ENCODE assay signal across 23 mouse cellular contexts in the genomic region with DNA sequence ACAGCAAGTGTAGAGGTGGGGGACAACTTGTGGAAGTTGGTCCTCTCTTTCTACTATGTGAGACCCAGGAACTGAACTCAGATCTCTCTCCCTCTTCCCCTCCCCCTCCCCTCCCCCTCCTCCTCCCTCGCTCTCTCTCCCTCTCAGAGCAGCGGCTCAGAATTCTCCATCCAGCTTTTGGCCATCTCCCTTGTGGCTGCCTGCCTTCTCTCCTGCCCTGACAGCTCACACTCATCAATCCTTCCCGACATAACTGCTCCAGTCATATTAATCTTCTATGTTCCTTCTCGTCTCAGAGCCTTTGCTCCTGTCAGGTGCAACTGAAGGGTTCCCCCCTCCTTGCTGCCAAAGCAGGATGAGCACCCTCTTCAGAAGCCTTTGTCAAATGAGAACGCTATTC. TPM values are rescaled to one million over a fixed set of nuclear protein-coding genes. Genes with fewer than 3 reads are reported as not detected.
DNase-seq lines count a peak whose midpoint lies in the region; ATAC-seq and TF ChIP-seq lines count a peak whose summit lies in the region.
"Had no signal": no experiment of that assay in that cellular context is flagged by ENCODE, and none has a peak within 500 bp of the region (broad histone marks: within the 10 kb centered on the region; RNA-seq: fewer than 3 reads in every experiment).

No protein-coding gene starts in this region.

- no peaks in the 10 kb centered on the region for H3K36me3 ChIP-seq in hindbrain, embryonic 10.5 days
- H3K36me3 ChIP-seq in hindbrain, embryonic 14.5 days (replicated peaks; ENCODE audit: control insufficient read depth, insufficient read depth): no peaks in the 10 kb centered on the region
- no peaks in the 10 kb centered on the region for H3K36me3 ChIP-seq in midbrain, embryonic 13.5 days
- H3K36me3 ChIP-seq in intestine, postnatal 0 days (ENCODE audit: control insufficient read depth, insufficient read depth): no peaks in the 10 kb centered on the region
- H3K36me3 ChIP-seq: embryonic facial prominence, embryonic 13.5 days; forebrain, embryonic 12.5 days; heart, embryonic 10.5 days had no signal

- peaks cover 36% of the 10 kb centered on the region for H3K4me1 ChIP-seq in hindbrain, embryonic 10.5 days (replicated peaks)
- H3K4me1 ChIP-seq in hindbrain, embryonic 14.5 days (replicated peaks; ENCODE audit: control insufficient read depth, insufficient read depth, low read length): 0 out of 2 replicates have a peak, but pooled peaks cover 4% of the 10 kb centered on the region
- H3K4me1 ChIP-seq in midbrain, embryonic 13.5 days (replicated peaks): peaks cover 10% of the 10 kb centered on the region
- H3K4me1 ChIP-seq in intestine, postnatal 0 days (replicated peaks; ENCODE audit: control insufficient read depth, insufficient read depth, low read length): no peaks in the 10 kb centered on the region
- H3K4me1 ChIP-seq: embryonic facial prominence, embryonic 13.5 days; heart, embryonic 10.5 days had no signal

- peak; percentile 21; the same call in 1 of the 2 replicates for ATAC-seq in hindbrain, embryonic 14.5 days (ENCODE audit: low FRiP score)
- peak; percentile 40; the same call in 1 of the 2 replicates for ATAC-seq in midbrain, embryonic 13.5 days
- ATAC-seq in intestine, postnatal 0 days: no peak

- no peak for TF ChIP-seq POLR2A in brain, embryonic 14.5 days (IDR thresholded peaks at IDR 0.05; ENCODE audit: borderline replicate concordance, extremely low read depth, insufficient read depth, insufficient read length, poor library complexity, severe bottlenecking)

- WGBS in hindbrain, embryonic 10.5 days: 34% methylated on average over 5 of the region's 5 CpGs
- WGBS in hindbrain, embryonic 14.5 days: 24% methylated on average over 5 of the region's 5 CpGs
- WGBS in midbrain, embryonic 13.5 days: 20% methylated on average over 5 of the region's 5 CpGs
- 55% methylated on average over 4 of the region's 5 CpGs for WGBS in intestine, postnatal 0 days

- DNase-seq in brain, embryonic 14.5 days (ENCODE audit: low read depth): peak; percentile 42
- DNase-seq in hindbrain, embryonic 10.5 days (ENCODE audit: low spot score): no peak
- DNase-seq in hindbrain, embryonic 14.5 days (ENCODE audit: low spot score): no peak
- no peak for DNase-seq in natural killer cell, adult 2 months (ENCODE audit: low spot score in 2 of 2)
- DNase-seq in adrenal gland, postnatal 36 days: no peak
- no peak for DNase-seq in heart, postnatal 4 days
- DNase-seq: adrenal gland, adult 2 months; adrenal gland, postnatal 25 days; cerebellum, adult 11 months; cerebellum, adult 8-10 months; cerebellum, postnatal 14 days; heart, adult 18-20 months; heart, postnatal 10 days had no signal

- 0 out of 2 replicates have a peak, but pooled peaks cover 4% of the 10 kb centered on the region for H3K27me3 ChIP-seq in hindbrain, embryonic 10.5 days (ENCODE audit: insufficient read depth, poor library complexity, severe bottlenecking)
- no peaks in the 10 kb centered on the region for H3K27me3 ChIP-seq in hindbrain, embryonic 14.5 days (ENCODE audit: control insufficient read depth, insufficient read depth, low read length)
- H3K27me3 ChIP-seq in midbrain, embryonic 13.5 days: no peaks in the 10 kb centered on the region
- H3K27me3 ChIP-seq in intestine, postnatal 0 days (replicated peaks; ENCODE audit: control insufficient read depth, insufficient read depth, low read length): no peaks in the 10 kb centered on the region
- H3K27me3 ChIP-seq: embryonic facial prominence, embryonic 13.5 days; forebrain, embryonic 12.5 days had no signal

- H3K4me2 ChIP-seq in hindbrain, embryonic 14.5 days (replicated peaks): no peak overlapping the region
- H3K4me2 ChIP-seq in midbrain, embryonic 13.5 days (replicated peaks): no peak overlapping the region
- no peak overlapping the region for H3K4me2 ChIP-seq in intestine, postnatal 0 days (replicated peaks; ENCODE audit: low read depth)
- H3K4me2 ChIP-seq: embryonic facial prominence, embryonic 13.5 days; forebrain, embryonic 12.5 days had no signal

- peak overlapping the region; percentile 59 for H3K27ac ChIP-seq in hindbrain, embryonic 10.5 days
- H3K27ac ChIP-seq in hindbrain, embryonic 14.5 days: 0 out of 2 replicates have a peak overlapping the region, but pooled peaks have one; percentile 16
- no peak overlapping the region for H3K27ac ChIP-seq in midbrain, embryonic 13.5 days
- no peak overlapping the region for H3K27ac ChIP-seq in intestine, postnatal 0 days (ENCODE audit: low read depth, low read length)
- H3K27ac ChIP-seq: embryonic facial prominence, embryonic 13.5 days; forebrain, embryonic 12.5 days; heart, embryonic 10.5 days had no signal

- H3K9me3 ChIP-seq in hindbrain, embryonic 10.5 days: no peaks in the 10 kb centered on the region
- no peaks in the 10 kb centered on the region for H3K9me3 ChIP-seq in hindbrain, embryonic 14.5 days (ENCODE audit: control insufficient read depth, low read length)
- H3K9me3 ChIP-seq in midbrain, embryonic 13.5 days: no peaks in the 10 kb centered on the region
- no peaks in the 10 kb centered on the region for H3K9me3 ChIP-seq in intestine, postnatal 0 days (ENCODE audit: control insufficient read depth)
- H3K9me3 ChIP-seq: embryonic facial prominence, embryonic 13.5 days; forebrain, embryonic 12.5 days; heart, embryonic 10.5 days had no signal

- TF ChIP-seq CTCF in brain, embryonic 14.5 days (IDR thresholded peaks at IDR 0.05; ENCODE audit: borderline replicate concordance, extremely low read depth, insufficient read depth, insufficient read length): no peak
- no peak for TF ChIP-seq CTCF in intestine, postnatal 0 days (IDR thresholded peaks at IDR 0.05; ENCODE audit: low read depth)

- H3K9ac ChIP-seq in hindbrain, embryonic 14.5 days: no peak overlapping the region
- H3K9ac ChIP-seq in midbrain, embryonic 13.5 days (replicated peaks): no peak overlapping the region
- H3K9ac ChIP-seq in intestine, postnatal 0 days (ENCODE audit: low read depth, low read length): no peak overlapping the region
- H3K9ac ChIP-seq: embryonic facial prominence, embryonic 13.5 days; forebrain, embryonic 12.5 days had no signal

- H3K4me3 ChIP-seq in hindbrain, embryonic 10.5 days: no peak overlapping the region
- H3K4me3 ChIP-seq in hindbrain, embryonic 14.5 days (replicated peaks; ENCODE audit: low read length): no peak overlapping the region
- H3K4me3 ChIP-seq in midbrain, embryonic 13.5 days (replicated peaks): no peak overlapping the region
- H3K4me3 ChIP-seq in intestine, postnatal 0 days (ENCODE audit: low read depth, low read length): no peak overlapping the region
- H3K4me3 ChIP-seq: embryonic facial prominence, embryonic 13.5 days; forebrain, embryonic 12.5 days; heart, embryonic 10.5 days had no signal

RNA-seq across cellular contexts. Expression of gene Marco, which starts 46.3 kb away (rescaled TPM):
- 0.11 TPM in 1 of 2 replicates, not detected in the other for polyA plus RNA-seq in brain, embryonic 14.5 days (2012; rRNA removed)
- polyA plus RNA-seq in hindbrain, embryonic 10.5 days (2016; fragmentation: Nextera tagmentation; extraction: Ambion mirVana): not detected in 2 replicates
- 0.21 TPM in 1 of 2 replicates, not detected in the other for polyA plus RNA-seq in hindbrain, embryonic 14.5 days (2014; fragmentation: Nextera tagmentation; extraction: Ambion mirVana)
- 0.52 TPM in 1 of 2 replicates, not detected in the other for polyA plus RNA-seq in midbrain, embryonic 13.5 days (2015; fragmentation: Nextera tagmentation; extraction: Ambion mirVana)
- under 1 TPM in 1 of 2 experiments, not detected in 1; 0.26 TPM for total RNA-seq in adrenal gland, postnatal 36 days (2021)
- polyA plus RNA-seq in intestine, postnatal 0 days (2015; fragmentation: Nextera tagmentation; extraction: Ambion mirVana): 0.08 and 0.26 TPM in 2 replicates
- under 1 TPM in 1 of 2 experiments, not detected in 1; 0.14 TPM for total RNA-seq in heart, postnatal 4 days (2021)
- total RNA-seq: adrenal gland, adult 2 months; adrenal gland, postnatal 25 days; ES-E14; gastrocnemius, adult 8-10 months; heart, postnatal 10 days; hematopoietic stem cell, adult 5-6 weeks had no signal
- polyA plus RNA-seq: adrenal gland, adult 2 months; embryonic facial prominence, embryonic 13.5 days; heart, embryonic 10.5 days; heart, embryonic 14.5 days; intestine, embryonic 14.5 days had no signal

Comparison
In these comparisons a context has a peak if more than half of its experiments do, and no peak if none do; other contexts are left out.
1. H3K27ac ChIP-seq: peak in hindbrain, embryonic 10.5 days (single experiment) and hindbrain, embryonic 14.5 days (single experiment); none in midbrain, embryonic 13.5 days (single experiment) and intestine, postnatal 0 days (single experiment).